Mouse (Mus musculus): Measurements from ENCODE around the gene Dlg2.

Dlg2 gene

GRCm38 (mm10) chr7:92047271-92047670 is 1570.8 kb downstream of the Dlg2 start:
- DNase-seq (ENCODE audit: low spot score in 2 of 2) = no peak

GRCm38 (mm10) chr7:92048876-92049275 is 1572.4 kb downstream of the Dlg2 start:
- DNase-seq (ENCODE audit: low spot score in 2 of 2) = peak in 1 of 2 experiments; percentile 27

GRCm38 (mm10) chr7:92066851-92067250 is 1590.4 kb downstream of the Dlg2 start:
- DNase-seq (ENCODE audit: low spot score in 2 of 2) = no peak

GRCm38 (mm10) chr7:92087429-92087828 is 1611.0 kb downstream of the Dlg2 start:
- DNase-seq (ENCODE audit: low spot score in 2 of 2) = no peak

- DNase-seq (ENCODE audit: low spot score in 2 of 2) = peak in 1 of 2 experiments; percentile 76
These were observed 1617.4 kb downstream of the Dlg2 start for GRCm38 (mm10) chr7:92093860-92094259.

- no peak for DNase-seq (ENCODE audit: low spot score in 2 of 2)
These were observed 1618.7 kb downstream of the Dlg2 start for GRCm38 (mm10) chr7:92095198-92095597.

- no peak for DNase-seq (ENCODE audit: low spot score in 2 of 2)
These were observed 1624.4 kb downstream of the Dlg2 start for GRCm38 (mm10) chr7:92100847-92101246.

GRCm38 (mm10) chr7:92102892-92103543 is 1626.5 kb downstream of the Dlg2 start:
- peak in 1 of 2 experiments; percentile 76 for DNase-seq (ENCODE audit: low spot score in 2 of 2)

- DNase-seq (ENCODE audit: low spot score in 2 of 2) = no peak
These were observed 1629.0 kb downstream of the Dlg2 start for GRCm38 (mm10) chr7:92105477-92105876.

GRCm38 (mm10) chr7:92105956-92106355 is 1629.5 kb downstream of the Dlg2 start:
- no peak for DNase-seq (ENCODE audit: low spot score in 2 of 2)

- DNase-seq (ENCODE audit: low spot score in 2 of 2) = no peak
These were observed 1636.6 kb downstream of the Dlg2 start for GRCm38 (mm10) chr7:92113065-92113464.

- peak; percentile 32 to 57 for DNase-seq (ENCODE audit: low spot score in 2 of 2)
These were observed 1638.9 kb downstream of the Dlg2 start for GRCm38 (mm10) chr7:92115237-92115871.

GRCm38 (mm10) chr7:92123276-92123675 is 1646.8 kb downstream of the Dlg2 start:
- no peak for DNase-seq (ENCODE audit: low spot score in 2 of 2)

- peak in 1 of 2 experiments; percentile 53 for DNase-seq (ENCODE audit: low spot score in 2 of 2)
These were observed 1649.4 kb downstream of the Dlg2 start for GRCm38 (mm10) chr7:92125886-92126285.

GRCm38 (mm10) chr7:92134301-92134700 is 1657.8 kb downstream of the Dlg2 start:
- DNase-seq (ENCODE audit: low spot score in 2 of 2) = no peak

GRCm38 (mm10) chr7:92135624-92136023 is 1659.2 kb downstream of the Dlg2 start:
- DNase-seq (ENCODE audit: low spot score in 2 of 2) = no peak

- no peak for DNase-seq (ENCODE audit: low spot score in 2 of 2)
These were observed 1663.8 kb downstream of the Dlg2 start for GRCm38 (mm10) chr7:92140051-92140817.

- DNase-seq (ENCODE audit: low spot score in 2 of 2) = no peak
These were observed 1671.0 kb downstream of the Dlg2 start for GRCm38 (mm10) chr7:92147499-92147898.

GRCm38 (mm10) chr7:92150768-92151167 is 1674.3 kb downstream of the Dlg2 start:
- no peak for DNase-seq (ENCODE audit: low spot score in 2 of 2)

GRCm38 (mm10) chr7:92154603-92155002 is 1678.1 kb downstream of the Dlg2 start:
- no peak for DNase-seq (ENCODE audit: low spot score in 2 of 2)

- no peak for DNase-seq (ENCODE audit: low spot score in 2 of 2)
These were observed 1686.7 kb downstream of the Dlg2 start for GRCm38 (mm10) chr7:92163150-92163549.

GRCm38 (mm10) chr7:92164316-92164715 is 1687.8 kb downstream of the Dlg2 start:
- DNase-seq (ENCODE audit: low spot score in 2 of 2) = no peak

All from left cerebral cortex, adult 9 months (tissue).